ENCODE assay signal across 8 mouse cellular contexts in the genomic region with DNA sequence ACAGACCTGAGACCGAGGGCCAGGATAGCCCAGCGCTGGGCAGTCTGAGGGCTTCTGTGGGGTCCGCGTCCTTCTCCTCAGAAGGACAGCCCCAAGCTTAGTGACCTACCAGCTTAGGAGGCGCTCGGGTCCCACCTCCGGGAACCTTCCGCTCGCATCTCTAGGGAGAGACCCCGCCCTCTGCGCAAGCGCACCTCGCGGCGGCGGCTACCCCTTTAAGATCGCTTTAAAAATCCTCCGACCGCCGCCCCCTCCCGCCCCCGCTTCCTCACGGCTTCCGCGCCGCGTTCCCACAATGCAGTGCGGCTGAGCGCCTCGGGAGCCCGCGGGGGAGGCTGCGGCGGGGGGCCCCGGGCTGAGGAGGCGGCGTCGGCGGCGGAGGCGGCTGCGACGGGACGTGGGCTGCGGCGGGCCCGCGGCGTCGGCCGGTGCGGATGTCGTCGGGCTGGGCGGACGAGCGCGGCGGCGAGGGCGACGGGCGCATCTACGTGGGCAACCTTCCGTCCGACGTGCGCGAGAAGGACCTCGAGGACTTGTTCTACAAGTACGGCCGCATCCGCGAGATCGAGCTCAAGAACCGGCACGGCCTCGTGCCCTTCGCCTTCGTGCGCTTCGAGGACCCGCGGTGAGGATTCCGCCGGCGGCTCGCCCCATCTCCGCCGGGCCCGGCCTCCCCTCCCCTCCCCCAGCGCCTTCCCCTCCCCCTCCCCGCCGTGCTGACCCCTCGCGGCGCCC. TPM values are rescaled to one million over a fixed set of nuclear protein-coding genes. Genes with fewer than 3 reads are reported as not detected.
A peak's percentile ranks its signal among the peaks of the same experiment; 100 is the strongest.
DNase-seq lines count a peak whose midpoint lies in the region; ATAC-seq and TF ChIP-seq lines count a peak whose summit lies in the region.

A gene (plus strand): TSS at position 303 of the 735 bp plus-strand sequence.

- peak within 1 kb of the TSS; percentile 91 for H3K4me2 ChIP-seq in forebrain, embryonic 13.5 days
- peak within 1 kb of the TSS; percentile 87 for H3K4me2 ChIP-seq in neural tube, embryonic 15.5 days

- H3K9ac ChIP-seq in forebrain, embryonic 13.5 days = peak within 1 kb of the TSS; percentile 93
- H3K9ac ChIP-seq in neural tube, embryonic 15.5 days (replicated peaks) = peak within 1 kb of the TSS; percentile 93

- no peaks in the 10 kb centered on the region for H3K9me3 ChIP-seq in E14TG2a.4 (ENCODE audit: low read length)
- no peaks in the 10 kb centered on the region for H3K9me3 ChIP-seq in forebrain, embryonic 13.5 days (replicated peaks)
- no peaks in the 10 kb centered on the region for H3K9me3 ChIP-seq in neural tube, embryonic 15.5 days (replicated peaks)

- peak within 1 kb of the TSS; percentile 91 for H3K4me3 ChIP-seq in E14TG2a.4 (replicated peaks; ENCODE audit: low read length)
- H3K4me3 ChIP-seq in forebrain, embryonic 13.5 days = peak within 1 kb of the TSS; percentile 79
- H3K4me3 ChIP-seq in neural tube, embryonic 15.5 days (replicated peaks) = peak within 1 kb of the TSS; percentile 94

- peak; percentile 94 for ATAC-seq in forebrain, embryonic 13.5 days
- ATAC-seq in neural tube, embryonic 15.5 days (ENCODE audit: low FRiP score) = peak; percentile 93

- TF ChIP-seq CTCF in E14TG2a.4 (conservative IDR thresholded peaks at IDR 0.05; ENCODE audit: low read length) = no peak

- peaks cover 36% of the 10 kb centered on the region for H3K36me3 ChIP-seq in E14TG2a.4 (ENCODE audit: insufficient read depth, low read length)
- H3K36me3 ChIP-seq in forebrain, embryonic 13.5 days (ENCODE audit: poor library complexity, severe bottlenecking) = peaks cover 27% of the 10 kb centered on the region
- peaks cover 18% of the 10 kb centered on the region for H3K36me3 ChIP-seq in neural tube, embryonic 15.5 days

- DNase-seq in c-Kit-positive CD71-positive TER-119-positive erythroid progenitor cells, embryonic 14.5 days (ENCODE audit: low spot score) = peak; percentile 94
- DNase-seq in heart, postnatal 10 days = peak; percentile 97
- DNase-seq in layer of hippocampus, adult 11-12 months (ENCODE audit: low spot score) = peak; percentile 93
- DNase-seq in lung, adult 18-20 months = peak; percentile 95 to 96
- DNase-seq in testis, postnatal 14 days (ENCODE audit: low spot score) = peak; percentile 93

- H3K27me3 ChIP-seq in E14TG2a.4 (ENCODE audit: insufficient read depth, low read length) = peaks cover 4% of the 10 kb centered on the region; the same call in 1 of the 2 replicates
- H3K27me3 ChIP-seq in forebrain, embryonic 13.5 days = no peaks in the 10 kb centered on the region
- no peaks in the 10 kb centered on the region for H3K27me3 ChIP-seq in neural tube, embryonic 15.5 days (replicated peaks)

- peaks cover 55% of the 10 kb centered on the region for H3K4me1 ChIP-seq in E14TG2a.4 (replicated peaks; ENCODE audit: low read depth, low read length)
- peaks cover 24% of the 10 kb centered on the region for H3K4me1 ChIP-seq in forebrain, embryonic 13.5 days
- H3K4me1 ChIP-seq in neural tube, embryonic 15.5 days = peaks cover 38% of the 10 kb centered on the region

- H3K27ac ChIP-seq in forebrain, embryonic 13.5 days = peak within 1 kb of the TSS; percentile 83
- peak within 1 kb of the TSS; percentile 93 for H3K27ac ChIP-seq in neural tube, embryonic 15.5 days (replicated peaks)

- WGBS in forebrain, embryonic 13.5 days = under 1% methylated on average over 63 of the region's 97 CpGs
- WGBS in neural tube, embryonic 15.5 days = under 1% methylated on average over 83 of the region's 97 CpGs

- intact Hi-C loops in heart, postnatal 10 days (cut with DNase I) = loop anchor here (1.0 to 5.0 kb wide), 3 partner anchors 14 to 35 kb away; a partner anchor contains a TSS

RNA-seq across cellular contexts. Expression of the gene that starts here (rescaled TPM):
- 255 and 263 TPM in 2 replicates for polyA plus RNA-seq in forebrain, embryonic 13.5 days (2015; fragmentation: Nextera tagmentation; extraction: Ambion mirVana)
- 10 to 100 TPM; 35.5 to 39.1 TPM for total RNA-seq in heart, postnatal 10 days (2021)
- 138 and 154 TPM in 2 replicates for polyA plus RNA-seq in neural tube, embryonic 15.5 days (2015; fragmentation: Nextera tagmentation; extraction: Ambion mirVana)

Comparison
In these comparisons a context has a peak if more than half of its experiments do, and no peak if none do; other contexts are left out.
1. Peak in every context shown above with its lines: DNase-seq, ATAC-seq, H3K4me3 ChIP-seq and H3K27ac ChIP-seq.